Mouse (Mus musculus): ENCODE measurements at regions not wholly inside any gene's neighbourhood (a gene's known extent, or its start where the extent isn't known, plus 50 kb on each side); places are given as distances from the start of the nearest gene placed in this dataset.
A peak's percentile ranks its signal among the peaks of the same experiment; 100 is the strongest.

- H3K4me2 ChIP-seq (ENCODE audit: low read length) = no peak overlapping the region
- H3K27me3 ChIP-seq (ENCODE audit: control insufficient read depth, insufficient read depth, low read length) = peaks cover 5% of the 10 kb centered on the region; the same call in 1 of the 2 replicates
- no peak for ATAC-seq (ENCODE audit: low FRiP score, low TSS enrichment)
- no peak overlapping the region for H3K4me3 ChIP-seq (replicated peaks; ENCODE audit: low read depth, low read length)
- no peak for DNase-seq
- H3K9ac ChIP-seq (replicated peaks; ENCODE audit: low read length) = no peak overlapping the region
- 42% methylated on average over 10 of the region's 10 CpGs for WGBS
- no peaks in the 10 kb centered on the region for H3K36me3 ChIP-seq (ENCODE audit: control insufficient read depth, insufficient read depth, low read length)
- no peak overlapping the region for H3K27ac ChIP-seq (replicated peaks; ENCODE audit: low read depth, low read length)
- H3K4me1 ChIP-seq (ENCODE audit: control insufficient read depth, insufficient read depth, low read length) = peaks cover 5% of the 10 kb centered on the region; the same call in 1 of the 2 replicates
- no peaks in the 10 kb centered on the region for H3K9me3 ChIP-seq (ENCODE audit: control insufficient read depth, low read length)
These were observed 526.8 kb upstream of the Sall1 start for GRCm38 (mm10) chr8:89570639-89571325.

GRCm38 (mm10) chr8:89569406-89569805 is 525.4 kb upstream of the Sall1 start:
- no peak for DNase-seq
- no peaks in the 10 kb centered on the region for H3K36me3 ChIP-seq (ENCODE audit: control insufficient read depth, insufficient read depth, low read length)
- H3K4me3 ChIP-seq (replicated peaks; ENCODE audit: low read depth, low read length) = no peak overlapping the region
- 40% methylated on average over 9 of the region's 9 CpGs for WGBS
- no peaks in the 10 kb centered on the region for H3K9me3 ChIP-seq (ENCODE audit: control insufficient read depth, low read length)
- H3K27ac ChIP-seq (replicated peaks; ENCODE audit: low read depth, low read length) = no peak overlapping the region
- no peak overlapping the region for H3K9ac ChIP-seq (replicated peaks; ENCODE audit: low read length)
- H3K27me3 ChIP-seq (ENCODE audit: control insufficient read depth, insufficient read depth, low read length) = peaks cover 5% of the 10 kb centered on the region; the same call in 1 of the 2 replicates
- no peak overlapping the region for H3K4me2 ChIP-seq (ENCODE audit: low read length)
- no peak for ATAC-seq (ENCODE audit: low FRiP score, low TSS enrichment)
- H3K4me1 ChIP-seq (ENCODE audit: control insufficient read depth, insufficient read depth, low read length) = peaks cover 5% of the 10 kb centered on the region; the same call in 1 of the 2 replicates

- Histone ChIP-seq H3K4me3 (replicated peaks; ENCODE audit: low read depth, low read length) (no peak overlapping the region), H3K9ac (replicated peaks; ENCODE audit: low read length) (no peak overlapping the region), H3K36me3 (ENCODE audit: control insufficient read depth, insufficient read depth, low read length) (no peaks in the 10 kb centered on the region), H3K4me1 (ENCODE audit: control insufficient read depth, insufficient read depth, low read length) (peaks cover 9% of the 10 kb centered on the region; the same call in 1 of the 2 replicates), H3K27ac (replicated peaks; ENCODE audit: low read depth, low read length) (no peak overlapping the region), H3K27me3 (ENCODE audit: control insufficient read depth, insufficient read depth, low read length) (peaks cover 5% of the 10 kb centered on the region; the same call in 1 of the 2 replicates), H3K4me2 (ENCODE audit: low read length) (no peak overlapping the region), H3K9me3 (ENCODE audit: control insufficient read depth, low read length) (no peaks in the 10 kb centered on the region)
- no peak for ATAC-seq (ENCODE audit: low FRiP score, low TSS enrichment)
- 77% methylated on average over 7 of the region's 7 CpGs for WGBS
- DNase-seq = no peak
These were observed 524.7 kb upstream of the Sall1 start for GRCm38 (mm10) chr8:89568641-89569040.

- Histone ChIP-seq H3K9me3 (ENCODE audit: control insufficient read depth, low read length) (no peaks in the 10 kb centered on the region), H3K4me1 (ENCODE audit: control insufficient read depth, insufficient read depth, low read length) (peaks cover 14% of the 10 kb centered on the region), H3K4me3 (replicated peaks; ENCODE audit: low read depth, low read length) (no peak overlapping the region), H3K27me3 (ENCODE audit: control insufficient read depth, insufficient read depth, low read length) (no peaks in the 10 kb centered on the region), H3K4me2 (ENCODE audit: low read length) (no peak overlapping the region), H3K36me3 (ENCODE audit: control insufficient read depth, insufficient read depth, low read length) (no peaks in the 10 kb centered on the region), H3K27ac (replicated peaks; ENCODE audit: low read depth, low read length) (no peak overlapping the region), H3K9ac (replicated peaks; ENCODE audit: low read length) (no peak overlapping the region)
- 17% methylated on average over 7 of the region's 7 CpGs for WGBS
- DNase-seq (peak; percentile 51), ATAC-seq (ENCODE audit: low FRiP score, low TSS enrichment) (no peak)
These were observed 523.0 kb upstream of the Sall1 start for GRCm38 (mm10) chr8:89566986-89567385.

GRCm38 (mm10) chr8:89566461-89566860 is 522.5 kb upstream of the Sall1 start:
- no peaks in the 10 kb centered on the region for H3K27me3 ChIP-seq (ENCODE audit: control insufficient read depth, insufficient read depth, low read length)
- no peaks in the 10 kb centered on the region for H3K36me3 ChIP-seq (ENCODE audit: control insufficient read depth, insufficient read depth, low read length)
- ATAC-seq (ENCODE audit: low FRiP score, low TSS enrichment) (no peak), DNase-seq (no peak)
- no peak overlapping the region for H3K4me2 ChIP-seq (ENCODE audit: low read length)
- H3K4me3 ChIP-seq (replicated peaks; ENCODE audit: low read depth, low read length) = no peak overlapping the region
- no peaks in the 10 kb centered on the region for H3K9me3 ChIP-seq (ENCODE audit: control insufficient read depth, low read length)
- H3K9ac ChIP-seq (replicated peaks; ENCODE audit: low read length) = no peak overlapping the region
- 35% methylated on average over 4 of the region's 4 CpGs for WGBS
- peaks cover 14% of the 10 kb centered on the region for H3K4me1 ChIP-seq (ENCODE audit: control insufficient read depth, insufficient read depth, low read length)
- no peak overlapping the region for H3K27ac ChIP-seq (replicated peaks; ENCODE audit: low read depth, low read length)

- Histone ChIP-seq H3K4me1 (ENCODE audit: control insufficient read depth, insufficient read depth, low read length) (peaks cover 14% of the 10 kb centered on the region), H3K9ac (replicated peaks; ENCODE audit: low read length) (no peak overlapping the region), H3K9me3 (ENCODE audit: control insufficient read depth, low read length) (no peaks in the 10 kb centered on the region), H3K27ac (replicated peaks; ENCODE audit: low read depth, low read length) (no peak overlapping the region), H3K4me3 (replicated peaks; ENCODE audit: low read depth, low read length) (no peak overlapping the region), H3K36me3 (ENCODE audit: control insufficient read depth, insufficient read depth, low read length) (no peaks in the 10 kb centered on the region), H3K4me2 (ENCODE audit: low read length) (no peak overlapping the region), H3K27me3 (ENCODE audit: control insufficient read depth, insufficient read depth, low read length) (no peaks in the 10 kb centered on the region)
- DNase-seq = no peak
- ATAC-seq (ENCODE audit: low FRiP score, low TSS enrichment) = no peak
- 81% methylated on average over 9 of the region's 9 CpGs for WGBS
These were observed 521.3 kb upstream of the Sall1 start for GRCm38 (mm10) chr8:89565147-89565826.

- Histone ChIP-seq H3K9ac (replicated peaks; ENCODE audit: low read length) (no peak overlapping the region), H3K27ac (replicated peaks; ENCODE audit: low read depth, low read length) (no peak overlapping the region), H3K27me3 (ENCODE audit: control insufficient read depth, insufficient read depth, low read length) (no peaks in the 10 kb centered on the region), H3K4me2 (ENCODE audit: low read length) (no peak overlapping the region), H3K4me3 (replicated peaks; ENCODE audit: low read depth, low read length) (no peak overlapping the region), H3K36me3 (ENCODE audit: control insufficient read depth, insufficient read depth, low read length) (no peaks in the 10 kb centered on the region), H3K4me1 (ENCODE audit: control insufficient read depth, insufficient read depth, low read length) (peaks cover 14% of the 10 kb centered on the region), H3K9me3 (ENCODE audit: control insufficient read depth, low read length) (no peaks in the 10 kb centered on the region)
- 59% methylated on average over 2 of the region's 2 CpGs for WGBS
- ATAC-seq (ENCODE audit: low FRiP score, low TSS enrichment) = no peak
- DNase-seq = peak; percentile 24
These were observed 519.6 kb upstream of the Sall1 start for GRCm38 (mm10) chr8:89563544-89563943.

GRCm38 (mm10) chr8:89562597-89562996 is 518.6 kb upstream of the Sall1 start:
- Histone ChIP-seq H3K36me3 (ENCODE audit: control insufficient read depth, insufficient read depth, low read length) (no peaks in the 10 kb centered on the region), H3K9me3 (ENCODE audit: control insufficient read depth, low read length) (no peaks in the 10 kb centered on the region), H3K4me2 (ENCODE audit: low read length) (no peak overlapping the region), H3K9ac (replicated peaks; ENCODE audit: low read length) (no peak overlapping the region), H3K4me3 (replicated peaks; ENCODE audit: low read depth, low read length) (no peak overlapping the region), H3K4me1 (ENCODE audit: control insufficient read depth, insufficient read depth, low read length) (peaks cover 14% of the 10 kb centered on the region), H3K27me3 (ENCODE audit: control insufficient read depth, insufficient read depth, low read length) (no peaks in the 10 kb centered on the region), H3K27ac (replicated peaks; ENCODE audit: low read depth, low read length) (no peak overlapping the region)
- no peak for ATAC-seq (ENCODE audit: low FRiP score, low TSS enrichment)
- 62% methylated on average over 8 of the region's 8 CpGs for WGBS
- no peak for DNase-seq

GRCm38 (mm10) chr8:89541231-89541630 is 497.3 kb upstream of the Sall1 start:
- WGBS = 56% methylated on average over 3 of the region's 3 CpGs
- H3K27me3 ChIP-seq (ENCODE audit: control insufficient read depth, insufficient read depth, low read length) = no peaks in the 10 kb centered on the region
- no peaks in the 10 kb centered on the region for H3K36me3 ChIP-seq (ENCODE audit: control insufficient read depth, insufficient read depth, low read length)
- no peaks in the 10 kb centered on the region for H3K9me3 ChIP-seq (ENCODE audit: control insufficient read depth, low read length)
- no peak overlapping the region for H3K4me2 ChIP-seq (ENCODE audit: low read length)
- ATAC-seq (ENCODE audit: low FRiP score, low TSS enrichment) = no peak
- DNase-seq = no peak
- no peak overlapping the region for H3K9ac ChIP-seq (replicated peaks; ENCODE audit: low read length)
- no peak overlapping the region for H3K27ac ChIP-seq (replicated peaks; ENCODE audit: low read depth, low read length)
- H3K4me3 ChIP-seq (replicated peaks; ENCODE audit: low read depth, low read length) = no peak overlapping the region
- no peaks in the 10 kb centered on the region for H3K4me1 ChIP-seq (ENCODE audit: control insufficient read depth, insufficient read depth, low read length)

All from midbrain, embryonic 14.5 days (tissue).